Mouse (Mus musculus) heart, postnatal 0 days (tissue): ENCODE data around the gene Zbtb5.

ENCODE experiments used
- CTCF ChIP-seq: IDR thresholded peaks from 2 replicates; pipeline ENCODE4 v1.5.1; 2016; ENCODE audit warnings: antibody characterized with exemption, control low read depth, low read depth
- EP300 ChIP-seq: IDR thresholded peaks from 2 replicates; pipeline ENCODE4 v1.6.1; 2016; ENCODE audit warnings: antibody characterized with exemption, low read depth

GRCm38 (mm10) chr4:44943480-44943879 lies 68.7 kb downstream of the Zbtb5 start:
- TF ChIP-seq CTCF (no peak), EP300 (no peak)
